Mouse (Mus musculus) thymus, postnatal 25 days (tissue): Measurements from ENCODE around the gene Ogfrl1.

Experiments used
- DNase-seq: peaks from one replicate; pipeline ENCODE4 v3.0.0; 2022

Ogfrl1 gene

GRCm38 (mm10) chr1:23351756-23352155, 45.8 kb downstream of the Ogfrl1 start:
- DNase-seq: no peak

GRCm38 (mm10) chr1:23345633-23346032, 51.9 kb downstream of the Ogfrl1 start:
- no peak for DNase-seq

GRCm38 (mm10) chr1:23342864-23343263, 54.7 kb downstream of the Ogfrl1 start:
- no peak for DNase-seq

- DNase-seq: no peak
Measured at GRCm38 (mm10) chr1:23342224-23342623, 55.3 kb downstream of the Ogfrl1 start.

GRCm38 (mm10) chr1:23335726-23336363, 61.7 kb downstream of the Ogfrl1 start:
- DNase-seq: no peak

- DNase-seq: no peak
Measured at GRCm38 (mm10) chr1:23335050-23335449, 62.5 kb downstream of the Ogfrl1 start.

- no peak for DNase-seq
Measured at GRCm38 (mm10) chr1:23332192-23332591, 65.4 kb downstream of the Ogfrl1 start.

GRCm38 (mm10) chr1:23325160-23325559, 72.4 kb downstream of the Ogfrl1 start:
- DNase-seq: no peak

GRCm38 (mm10) chr1:23324226-23324625, 73.3 kb downstream of the Ogfrl1 start:
- DNase-seq: no peak

- DNase-seq: no peak
Measured at GRCm38 (mm10) chr1:23323286-23323685, 74.3 kb downstream of the Ogfrl1 start.

GRCm38 (mm10) chr1:23322208-23322607, 75.4 kb downstream of the Ogfrl1 start:
- no peak for DNase-seq

GRCm38 (mm10) chr1:23321331-23321851, 76.2 kb downstream of the Ogfrl1 start:
- peak; percentile 18 for DNase-seq

GRCm38 (mm10) chr1:23320591-23321195, 76.9 kb downstream of the Ogfrl1 start:
- DNase-seq: no peak
